Mouse (Mus musculus): ENCODE data around the gene Saxo1. TPM values are rescaled to one million over a fixed set of nuclear protein-coding genes. Genes with fewer than 3 reads are reported as not detected.

Saxo1 gene
- not detected for polyA plus RNA-seq (2014; fragmentation: Illumina TruSeq; extraction: RNeasy Lipid Tissue Mini Kit (QIAGEN cat#74804); ENCODE audit: low read depth, low replicate concordance)

DNA sequence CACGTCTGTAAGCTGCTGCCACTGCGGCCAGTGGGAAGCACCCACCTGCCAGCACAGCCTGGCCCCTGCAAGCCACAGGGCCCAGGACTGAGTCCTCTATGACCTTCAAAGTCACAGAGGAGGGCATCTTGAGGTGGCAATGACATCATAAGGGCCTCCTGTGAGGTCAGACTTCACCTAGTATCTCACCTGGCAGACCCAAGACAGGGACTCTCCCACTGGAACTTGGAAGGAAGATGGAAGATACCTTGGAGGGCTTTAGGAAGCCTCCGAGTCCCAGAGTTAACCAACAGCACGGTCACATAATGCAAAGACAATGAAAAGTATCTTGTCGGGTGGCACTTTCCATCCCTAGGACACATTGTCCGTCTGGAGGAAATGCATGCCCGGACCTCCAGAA lies at the start of gene Saxo1:
Gene Saxo1 (minus strand): TSS at position 101 of the 400 bp plus-strand sequence.

DNA sequence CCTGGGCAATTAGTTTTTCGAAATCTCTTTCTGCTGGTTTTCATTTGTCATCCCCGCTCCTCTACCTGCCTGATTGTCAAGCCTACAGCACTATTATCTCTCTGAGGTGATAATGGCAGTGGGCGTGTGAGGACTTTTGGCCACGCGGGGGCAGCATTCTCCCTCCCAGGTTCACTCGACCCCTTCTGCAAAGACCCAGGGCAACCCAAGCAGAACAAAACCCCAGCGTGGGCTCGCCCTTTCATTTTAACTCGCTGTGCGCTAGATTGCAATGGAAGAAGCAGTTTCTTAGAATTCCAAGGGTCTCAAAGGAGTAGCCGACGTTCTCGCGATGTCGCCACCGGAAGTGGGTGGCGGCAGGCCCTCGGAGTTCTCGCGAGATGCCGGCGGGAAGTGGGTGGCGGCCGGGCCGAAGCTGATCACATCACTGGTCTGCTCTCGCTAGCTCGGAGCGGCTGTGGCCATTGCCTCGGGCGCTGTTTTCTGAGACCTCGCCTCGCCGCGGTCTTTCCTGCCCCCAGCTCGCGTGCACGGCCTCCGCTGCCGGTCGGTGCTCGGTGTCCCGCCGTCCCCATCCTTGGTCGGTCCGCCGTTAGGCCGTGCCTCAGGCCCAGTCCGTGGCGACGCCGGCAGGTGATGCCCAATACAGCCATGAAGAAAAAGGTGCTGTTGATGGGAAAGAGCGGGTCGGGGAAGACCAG lies 17.3 kb upstream of the Saxo1 start, which contains the start of gene Rraga:
Gene Rraga (plus strand): TSS at position 386 of the 701 bp plus-strand sequence.

Other genes with a start within 250 kb of the Saxo1 start
- 65.4 TPM for gene Rraga, start 17.3 kb upstream of the Saxo1 start, polyA plus RNA-seq (2014; fragmentation: Illumina TruSeq; extraction: RNeasy Lipid Tissue Mini Kit (QIAGEN cat#74804); ENCODE audit: low read depth, low replicate concordance)
- 19.0 TPM for gene Haus6, start 53.7 kb upstream of the Saxo1 start, polyA plus RNA-seq (2014; fragmentation: Illumina TruSeq; extraction: RNeasy Lipid Tissue Mini Kit (QIAGEN cat#74804); ENCODE audit: low read depth, low replicate concordance)
- gene Plin2, start 111.7 kb upstream of the Saxo1 start, polyA plus RNA-seq (2014; fragmentation: Illumina TruSeq; extraction: RNeasy Lipid Tissue Mini Kit (QIAGEN cat#74804); ENCODE audit: low read depth, low replicate concordance) = 26.4 TPM
- 105 TPM for gene Dennd4c, start 190.2 kb upstream of the Saxo1 start, polyA plus RNA-seq (2014; fragmentation: Illumina TruSeq; extraction: RNeasy Lipid Tissue Mini Kit (QIAGEN cat#74804); ENCODE audit: low read depth, low replicate concordance)